Mouse (Mus musculus) embryonic facial prominence, embryonic 14.5 days (tissue): ENCODE results near the gene Zfp444. TPM values are rescaled to one million over a fixed set of nuclear protein-coding genes. Genes with fewer than 3 reads are reported as not detected.

Experiments
- ATAC-seq: fragments of 200-750 bp; cut with Nextera tagmentation; 2 replicates; pipeline ENCODE4 v1.8.0; 2017; ENCODE audit warnings: low read depth, moderate number of reproducible peaks, moderate TSS enrichment
- DNase-seq: peaks from one replicate; pipeline ENCODE4 v3.0.0-alpha.2; 2015; ENCODE audit warnings: low spot score
- H3K27ac ChIP-seq: fragments of 300-500 bp; sonication (generic); replicated peaks from 2 replicates; pipeline ENCODE4 v1.5.1; 2014; ENCODE audit warnings: low read depth, mild to moderate bottlenecking, low read length, moderate library complexity
- H3K27me3 ChIP-seq: fragments of 300-500 bp; sonication (generic); replicated peaks from 2 replicates; pipeline ENCODE4 v1.6.1; 2014; ENCODE audit warnings: low read length; ENCODE audit not compliant: control insufficient read depth, insufficient read depth
- H3K36me3 ChIP-seq: fragments of 300-500 bp; sonication (generic); 2 replicates; pipeline ENCODE4 v1.6.1; 2014; ENCODE audit warnings: low read length, mixed read lengths; ENCODE audit not compliant: control insufficient read depth, insufficient read depth
- H3K4me1 ChIP-seq: fragments of 300-500 bp; sonication (generic); 2 replicates; pipeline ENCODE4 v1.6.1; 2014; ENCODE audit warnings: antibody characterized with exemption, low read length; ENCODE audit not compliant: control insufficient read depth, insufficient read depth
- H3K4me2 ChIP-seq: fragments of 300-500 bp; sonication (generic); 2 replicates; pipeline ENCODE4 v1.6.1; 2014; ENCODE audit warnings: low read depth, mild to moderate bottlenecking, low read length, moderate library complexity, mixed read lengths
- H3K4me3 ChIP-seq: fragments of 300-500 bp; sonication (generic); 2 replicates; pipeline ENCODE4 v1.5.1; 2014; ENCODE audit warnings: low read depth, mild to moderate bottlenecking, low read length
- H3K9ac ChIP-seq: fragments of 300-500 bp; sonication (generic); 2 replicates; pipeline ENCODE4 v1.6.1; 2014; ENCODE audit warnings: low read depth, mild to moderate bottlenecking, low read length, moderate library complexity, mixed read lengths
- H3K9me3 ChIP-seq: fragments of 300-500 bp; sonication (generic); 2 replicates; pipeline ENCODE4 v1.6.1; 2016; ENCODE audit warnings: low read length; ENCODE audit not compliant: control insufficient read depth
- WGBS: fragments of 180-500 bp; shearing (Covaris S2); extraction: QIAGEN DNeasy Blood & Tissue Kit; methylation state at CpG from one replicate; pipeline ENCODE4 v1.1.7; 2014; 5-methylcytosine and 5-hydroxymethylcytosine counted together
- polyA plus RNA-seq: library from polyadenylated mRNA; unstranded; fragments of >200 nt; fragmentation: Nextera tagmentation; extraction: Ambion mirVana; gene quantifications from 2 replicates; pipeline ENCODE4 v1.2.1, GENCODE M21; 2014

Zfp444 gene
- polyA plus RNA-seq, 1 experiment from 2014 or later = 40.7 TPM

GRCm38 (mm10) chr7:6155901-6156411, 16.1 kb upstream of the Zfp444 start, which contains the start of gene Zfp787:
Zfp787 (minus strand) TSS chr7:6155997.
- Histone ChIP-seq H3K9me3 (no peaks in the 10 kb centered on the region), H3K27me3 (no peaks in the 10 kb centered on the region), H3K4me2 (peak within 1 kb of the TSS; percentile 94), H3K27ac (peak within 1 kb of the TSS; percentile 91), H3K36me3 (no peaks in the 10 kb centered on the region), H3K4me1 (peaks cover 14% of the 10 kb centered on the region; the same call in 1 of the 2 replicates), H3K9ac (peak within 1 kb of the TSS; percentile 89), H3K4me3 (peak within 1 kb of the TSS; percentile 90)
- ATAC-seq (peak; percentile 98), DNase-seq (peak; percentile 99)
- WGBS = 0% methylated on average over 32 of the region's 54 CpGs

GRCm38 (mm10) chr7:6156901-6157472, 15.0 kb upstream of the Zfp444 start:
- H3K27me3 ChIP-seq = no peaks in the 10 kb centered on the region
- no peaks in the 10 kb centered on the region for H3K36me3 ChIP-seq
- peak overlapping the region; percentile 94 for H3K4me2 ChIP-seq
- peak overlapping the region; percentile 90 for H3K4me3 ChIP-seq
- ATAC-seq (no peak), DNase-seq (no peak)
- peaks cover 14% of the 10 kb centered on the region; the same call in 1 of the 2 replicates for H3K4me1 ChIP-seq
- 58% methylated on average over 9 of the region's 9 CpGs for WGBS
- H3K27ac ChIP-seq = no peak overlapping the region; the same call in 1 of the 2 replicates
- H3K9me3 ChIP-seq = no peaks in the 10 kb centered on the region
- H3K9ac ChIP-seq = peak overlapping the region; percentile 68

- peaks cover 14% of the 10 kb centered on the region; the same call in 1 of the 2 replicates for H3K4me1 ChIP-seq
- H3K27ac ChIP-seq = no peak overlapping the region
- DNase-seq (no peak), ATAC-seq (no peak)
- WGBS = 79% methylated on average over 1 of the region's 1 CpGs
- no peak overlapping the region for H3K4me3 ChIP-seq
- no peaks in the 10 kb centered on the region for H3K36me3 ChIP-seq
- 0 out of 2 replicates have a peak overlapping the region, but pooled peaks have one; percentile 68 for H3K9ac ChIP-seq
- no peak overlapping the region for H3K4me2 ChIP-seq
- no peaks in the 10 kb centered on the region for H3K9me3 ChIP-seq
- H3K27me3 ChIP-seq = no peaks in the 10 kb centered on the region
These were observed 14.5 kb upstream of the Zfp444 start for GRCm38 (mm10) chr7:6157479-6157878.

GRCm38 (mm10) chr7:6159604-6160003, 12.4 kb upstream of the Zfp444 start:
- Histone ChIP-seq H3K9me3 (no peaks in the 10 kb centered on the region), H3K36me3 (no peaks in the 10 kb centered on the region), H3K4me1 (peaks cover 9% of the 10 kb centered on the region; the same call in 1 of the 2 replicates), H3K4me3 (no peak overlapping the region), H3K9ac (peak overlapping the region; percentile 19; the same call in 1 of the 2 replicates), H3K27me3 (no peaks in the 10 kb centered on the region), H3K4me2 (no peak overlapping the region), H3K27ac (no peak overlapping the region)
- DNase-seq = peak; percentile 59
- ATAC-seq = no peak
- 68% methylated on average over 3 of the region's 3 CpGs for WGBS

GRCm38 (mm10) chr7:6161541-6161940, 10.5 kb upstream of the Zfp444 start:
- H3K27me3 ChIP-seq = no peaks in the 10 kb centered on the region
- H3K27ac ChIP-seq = no peak overlapping the region
- DNase-seq (no peak), ATAC-seq (no peak)
- H3K36me3 ChIP-seq = no peaks in the 10 kb centered on the region
- no peaks in the 10 kb centered on the region for H3K9me3 ChIP-seq
- 49% methylated on average over 3 of the region's 3 CpGs for WGBS
- H3K4me1 ChIP-seq = peaks cover 5% of the 10 kb centered on the region; the same call in 1 of the 2 replicates
- H3K4me3 ChIP-seq = no peak overlapping the region
- H3K4me2 ChIP-seq = no peak overlapping the region
- H3K9ac ChIP-seq = no peak overlapping the region

- DNase-seq (no peak), ATAC-seq (no peak)
- WGBS = 72% methylated on average over 4 of the region's 4 CpGs
- Histone ChIP-seq H3K27ac (no peak overlapping the region), H3K36me3 (no peaks in the 10 kb centered on the region), H3K4me3 (no peak overlapping the region), H3K9ac (no peak overlapping the region), H3K4me1 (no peaks in the 10 kb centered on the region), H3K9me3 (no peaks in the 10 kb centered on the region), H3K4me2 (no peak overlapping the region), H3K27me3 (no peaks in the 10 kb centered on the region)
These were observed 9.9 kb upstream of the Zfp444 start for GRCm38 (mm10) chr7:6162172-6162571.

- Histone ChIP-seq H3K27ac (no peak overlapping the region), H3K27me3 (no peaks in the 10 kb centered on the region), H3K9ac (no peak overlapping the region), H3K36me3 (no peaks in the 10 kb centered on the region), H3K4me1 (no peaks in the 10 kb centered on the region), H3K9me3 (no peaks in the 10 kb centered on the region), H3K4me3 (no peak overlapping the region), H3K4me2 (no peak overlapping the region)
- 63% methylated on average over 5 of the region's 5 CpGs for WGBS
- DNase-seq = no peak
- ATAC-seq = no peak
These were observed 7.4 kb upstream of the Zfp444 start for GRCm38 (mm10) chr7:6164671-6165070.

- Histone ChIP-seq H3K36me3 (peaks cover 6% of the 10 kb centered on the region; the same call in 1 of the 2 replicates), H3K9ac (no peak overlapping the region), H3K27me3 (no peaks in the 10 kb centered on the region), H3K4me1 (peaks cover 9% of the 10 kb centered on the region; the same call in 1 of the 2 replicates), H3K27ac (no peak overlapping the region), H3K4me2 (no peak overlapping the region), H3K4me3 (no peak overlapping the region), H3K9me3 (no peaks in the 10 kb centered on the region)
- no peak for DNase-seq
- ATAC-seq = no peak
- WGBS = 78% methylated on average over 3 of the region's 3 CpGs
These were observed 2.6 kb upstream of the Zfp444 start for GRCm38 (mm10) chr7:6169403-6169802.

GRCm38 (mm10) chr7:6170391-6170790, 1.6 kb upstream of the Zfp444 start:
- no peak overlapping the region for H3K9ac ChIP-seq
- H3K36me3 ChIP-seq = peaks cover 9% of the 10 kb centered on the region; the same call in 1 of the 2 replicates
- ATAC-seq (no peak), DNase-seq (no peak)
- no peak overlapping the region for H3K27ac ChIP-seq
- no peak overlapping the region for H3K4me2 ChIP-seq
- no peak overlapping the region for H3K4me3 ChIP-seq
- no peaks in the 10 kb centered on the region for H3K9me3 ChIP-seq
- no peaks in the 10 kb centered on the region for H3K27me3 ChIP-seq
- WGBS = 84% methylated on average over 9 of the region's 9 CpGs
- peaks cover 9% of the 10 kb centered on the region; the same call in 1 of the 2 replicates for H3K4me1 ChIP-seq
